Comparison of ENCODE assay signal across 29 mouse cellular contexts in genomic region chr15:80939401-80939800, GRCm38 (mm10).
"Had no signal": no experiment of that assay in that cellular context is flagged by ENCODE, and none has a peak within 500 bp of the region (broad histone marks: within the 10 kb centered on the region; RNA-seq: fewer than 3 reads in every experiment).

No protein-coding gene starts in this region.

- H3K27me3 ChIP-seq: limb, embryonic 12.5 days; limb, embryonic 13.5 days; limb, embryonic 15.5 days; liver, embryonic 12.5 days; liver, embryonic 13.5 days; liver, embryonic 15.5 days; lung, embryonic 15.5 days; megakaryocyte, embryonic 14.5 days; midbrain, embryonic 12.5 days; midbrain, embryonic 13.5 days; midbrain, embryonic 15.5 days had no signal

- DNase-seq: left cerebral cortex, postnatal 4 days; liver; liver, embryonic 13.5 days; liver, postnatal 0 days; lung, adult 18-20 months; lung, adult 2 months; lung, embryonic 14.5 days; lung, postnatal 10 days; lung, postnatal 14 days; lung, postnatal 36 days; lung, postnatal 4 days; midbrain, embryonic 14.5 days had no signal

- H3K9me3 ChIP-seq: limb, embryonic 10.5 days; limb, embryonic 12.5 days; limb, embryonic 13.5 days; limb, embryonic 15.5 days; liver, embryonic 12.5 days; liver, embryonic 13.5 days; liver, embryonic 15.5 days; lung, embryonic 15.5 days; megakaryocyte, embryonic 14.5 days; midbrain, embryonic 10.5 days; midbrain, embryonic 12.5 days; midbrain, embryonic 13.5 days; midbrain, embryonic 15.5 days had no signal

- H3K36me3 ChIP-seq: midbrain, embryonic 15.5 days had no signal

- H3K27ac ChIP-seq: limb, embryonic 10.5 days; limb, embryonic 12.5 days; limb, embryonic 13.5 days; limb, embryonic 15.5 days; liver, embryonic 12.5 days; liver, embryonic 13.5 days; liver, embryonic 14.5 days; liver, embryonic 15.5 days; lung, embryonic 15.5 days; macrophage; midbrain, embryonic 10.5 days; midbrain, embryonic 12.5 days; midbrain, embryonic 13.5 days; midbrain, embryonic 15.5 days had no signal

- H3K9ac ChIP-seq: limb, embryonic 12.5 days; limb, embryonic 13.5 days; limb, embryonic 15.5 days; liver, embryonic 12.5 days; liver, embryonic 13.5 days; liver, embryonic 14.5 days; liver, embryonic 15.5 days; liver, postnatal 0 days; lung, embryonic 14.5 days; lung, embryonic 15.5 days; midbrain, embryonic 12.5 days; midbrain, embryonic 13.5 days; midbrain, embryonic 15.5 days had no signal

- H3K4me2 ChIP-seq: limb, embryonic 12.5 days; limb, embryonic 13.5 days; limb, embryonic 15.5 days; liver, embryonic 11.5 days; liver, embryonic 12.5 days; liver, embryonic 13.5 days; liver, embryonic 15.5 days; lung, embryonic 14.5 days; lung, embryonic 15.5 days; midbrain, embryonic 11.5 days; midbrain, embryonic 12.5 days; midbrain, embryonic 13.5 days; midbrain, embryonic 15.5 days had no signal

- H3K4me1 ChIP-seq: limb, embryonic 10.5 days; limb, embryonic 12.5 days; limb, embryonic 13.5 days; limb, embryonic 15.5 days; lung, embryonic 15.5 days; midbrain, embryonic 12.5 days; midbrain, embryonic 13.5 days; midbrain, embryonic 15.5 days had no signal

- H3K4me3 ChIP-seq: limb, embryonic 10.5 days; limb, embryonic 12.5 days; limb, embryonic 13.5 days; limb, embryonic 15.5 days; liver, embryonic 12.5 days; liver, embryonic 13.5 days; liver, embryonic 15.5 days; lung, embryonic 15.5 days; megakaryocyte, embryonic 14.5 days; midbrain, embryonic 10.5 days; midbrain, embryonic 12.5 days; midbrain, embryonic 13.5 days; midbrain, embryonic 15.5 days; myocyte had no signal
